Mouse (Mus musculus) spleen, adult 2 months (tissue): ENCODE measurements around the gene Olfr173.

Source experiments
- CTCF ChIP-seq: fragments of 200-500 bp; IDR thresholded peaks from 2 replicates; pipeline ENCODE4 v1.5.1; 2011; ENCODE audit warnings: mild to moderate bottlenecking, inconsistent platforms; ENCODE audit not compliant: insufficient read depth, insufficient read length, insufficient replicate concordance; ENCODE audit errors: extremely low read depth
- POLR2A ChIP-seq: fragments of 200-500 bp; IDR thresholded peaks from 2 replicates; pipeline ENCODE4 v1.6.1; 2011; ENCODE audit warnings: low read depth, low read length, inconsistent platforms

GRCm38 (mm10) chr16:58756191-58756590, 43.9 kb downstream of the Olfr173 start:
- TF ChIP-seq CTCF = no peak
- no peak for TF ChIP-seq POLR2A
